Mouse (Mus musculus): ENCODE results near the gene Cab39.

DNA sequence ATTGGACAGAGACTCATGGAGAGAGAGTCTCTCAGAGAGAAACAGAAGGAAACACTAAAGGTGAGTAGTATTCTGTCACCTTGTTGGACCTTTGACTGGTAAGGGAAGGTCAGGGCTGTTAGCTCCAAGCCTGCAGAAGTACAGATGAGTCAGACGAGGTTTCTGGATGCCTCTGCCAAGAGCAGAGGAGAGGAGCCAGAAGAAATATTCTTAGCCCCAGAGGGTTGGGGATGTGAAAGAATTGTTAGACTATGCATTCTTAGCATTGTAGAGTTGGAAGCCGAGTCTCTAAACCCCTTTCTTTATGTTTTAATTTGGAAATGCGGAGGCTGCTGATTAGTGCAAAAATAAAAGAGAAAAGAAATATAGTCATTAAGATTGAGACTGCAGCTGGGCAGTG, 21.3 kb upstream of the Cab39 start:
- TF ChIP-seq CTCF (IDR thresholded peaks at IDR 0.05; ENCODE audit: low read depth), result no peak
- TF ChIP-seq EP300 (IDR thresholded peaks at IDR 0.05; ENCODE audit: low read depth), result no peak

Measured in liver, embryonic 14.5 days (tissue).